Mouse (Mus musculus) stomach, postnatal 0 days (tissue): Measurements from ENCODE around the gene Aldh3a2. TPM values are rescaled to one million over a fixed set of nuclear protein-coding genes. Genes with fewer than 3 reads are reported as not detected.
A peak's percentile ranks its signal among the peaks of the same experiment; 100 is the strongest.

Source experiments
- ATAC-seq: fragments of 200-750 bp; cut with Nextera tagmentation; 2 replicates; pipeline ENCODE4 v1.8.0; 2017; ENCODE audit not compliant: low FRiP score, low TSS enrichment
- DNase-seq: peaks from one replicate; pipeline ENCODE4 v3.0.0-alpha.2; 2016; ENCODE audit warnings: low spot score
- H3K27ac ChIP-seq: fragments of 300-500 bp; sonication (generic); replicated peaks from 2 replicates; pipeline ENCODE4 v1.5.1; 2014; ENCODE audit warnings: mild to moderate bottlenecking, control low read depth
- H3K27me3 ChIP-seq: fragments of 300-500 bp; sonication (generic); 2 replicates; pipeline ENCODE4 v1.6.1; 2014; ENCODE audit warnings: low read length; ENCODE audit not compliant: control insufficient read depth, insufficient read depth
- H3K36me3 ChIP-seq: fragments of 300-500 bp; sonication (generic); 2 replicates; pipeline ENCODE4 v1.6.1; 2014; ENCODE audit warnings: low read length, mixed read lengths; ENCODE audit not compliant: control insufficient read depth, insufficient read depth
- H3K4me1 ChIP-seq: fragments of 300-500 bp; sonication (generic); replicated peaks from 2 replicates; pipeline ENCODE4 v1.6.1; 2014; ENCODE audit warnings: antibody characterized with exemption; ENCODE audit not compliant: control insufficient read depth, insufficient read depth
- H3K4me2 ChIP-seq: fragments of 300-500 bp; sonication (generic); replicated peaks from 2 replicates; pipeline ENCODE4 v1.6.1; 2014; ENCODE audit warnings: low read depth, mild to moderate bottlenecking, control low read depth, moderate library complexity
- H3K4me3 ChIP-seq: fragments of 300-500 bp; sonication (generic); 2 replicates; pipeline ENCODE4 v1.5.1; 2014; ENCODE audit warnings: low read depth, low read length, control low read depth
- H3K9ac ChIP-seq: fragments of 300-500 bp; sonication (generic); 2 replicates; pipeline ENCODE4 v1.6.1; 2014; ENCODE audit warnings: mild to moderate bottlenecking, low read length, control low read depth, mixed read lengths
- H3K9me3 ChIP-seq: fragments of 300-500 bp; sonication (generic); 2 replicates; pipeline ENCODE4 v1.6.1; 2016; ENCODE audit warnings: low read length; ENCODE audit not compliant: control insufficient read depth
- CTCF ChIP-seq: IDR thresholded peaks from 2 replicates; pipeline ENCODE4 v1.5.1; 2016; ENCODE audit warnings: antibody characterized with exemption, low read depth, mild to moderate bottlenecking, moderate library complexity
- EP300 ChIP-seq: optimal IDR thresholded peaks from 2 replicates; pipeline ENCODE3; 2016; ENCODE audit warnings: antibody characterized with exemption
- WGBS: fragments of 180-500 bp; shearing (Covaris S2); extraction: QIAGEN DNeasy Blood & Tissue Kit; methylation state at CpG from one replicate; pipeline ENCODE4 v1.1.7; 2014; 5-methylcytosine and 5-hydroxymethylcytosine counted together
- polyA plus RNA-seq: library from polyadenylated mRNA; unstranded; fragments of >200 nt; fragmentation: Nextera tagmentation; extraction: Ambion mirVana; gene quantifications from 2 replicates; pipeline ENCODE4 v1.2.1, GENCODE M21; 2015

Gene Aldh3a2
- polyA plus RNA-seq, 1 experiment from 2014 or later, result 68.0 TPM

GRCm38 (mm10) chr11:61294431-61294830 lies 27.2 kb upstream of the Aldh3a2 start:
- Histone ChIP-seq H3K9ac (no peak overlapping the region), H3K36me3 (no peaks in the 10 kb centered on the region), H3K4me2 (no peak overlapping the region), H3K27ac (no peak overlapping the region), H3K9me3 (no peaks in the 10 kb centered on the region), H3K4me1 (no peaks in the 10 kb centered on the region), H3K27me3 (no peaks in the 10 kb centered on the region), H3K4me3 (no peak overlapping the region)
- DNase-seq (no peak), ATAC-seq (no peak)
- 41% methylated on average over 3 of the region's 3 CpGs for WGBS
- TF ChIP-seq EP300, result no peak
- no peak for TF ChIP-seq CTCF

- Histone ChIP-seq H3K27me3 (no peaks in the 10 kb centered on the region), H3K36me3 (no peaks in the 10 kb centered on the region), H3K9me3 (no peaks in the 10 kb centered on the region), H3K4me3 (no peak overlapping the region), H3K4me1 (no peaks in the 10 kb centered on the region), H3K4me2 (no peak overlapping the region), H3K27ac (no peak overlapping the region), H3K9ac (no peak overlapping the region)
- TF ChIP-seq EP300, result no peak
- no peak for TF ChIP-seq CTCF
- ATAC-seq, result no peak
- WGBS, result 69% methylated on average over 2 of the region's 2 CpGs
- DNase-seq, result no peak
Observed at GRCm38 (mm10) chr11:61293251-61293650, 26.0 kb upstream of the Aldh3a2 start.

- no peak for ATAC-seq
- H3K27ac ChIP-seq, result no peak overlapping the region
- H3K9ac ChIP-seq, result no peak overlapping the region
- 66% methylated on average over 6 of the region's 6 CpGs for WGBS
- H3K27me3 ChIP-seq, result no peaks in the 10 kb centered on the region
- DNase-seq, result no peak
- no peak for TF ChIP-seq EP300
- no peak for TF ChIP-seq CTCF
- H3K4me3 ChIP-seq, result no peak overlapping the region
- no peaks in the 10 kb centered on the region for H3K9me3 ChIP-seq
- H3K4me2 ChIP-seq, result no peak overlapping the region
- H3K36me3 ChIP-seq, result no peaks in the 10 kb centered on the region
- no peaks in the 10 kb centered on the region for H3K4me1 ChIP-seq
Observed at GRCm38 (mm10) chr11:61284323-61284722, 17.1 kb upstream of the Aldh3a2 start.

GRCm38 (mm10) chr11:61283414-61284049 lies 16.3 kb upstream of the Aldh3a2 start:
- Histone ChIP-seq H3K4me3 (no peak overlapping the region), H3K4me1 (no peaks in the 10 kb centered on the region), H3K36me3 (no peaks in the 10 kb centered on the region), H3K4me2 (no peak overlapping the region), H3K9me3 (no peaks in the 10 kb centered on the region), H3K27ac (no peak overlapping the region), H3K9ac (no peak overlapping the region), H3K27me3 (no peaks in the 10 kb centered on the region)
- TF ChIP-seq EP300 (no peak), CTCF (no peak)
- DNase-seq (no peak), ATAC-seq (no peak)
- 76% methylated on average over 10 of the region's 10 CpGs for WGBS

GRCm38 (mm10) chr11:61278445-61279077 lies 11.3 kb upstream of the Aldh3a2 start:
- H3K27me3 ChIP-seq, result no peaks in the 10 kb centered on the region
- H3K9me3 ChIP-seq, result no peaks in the 10 kb centered on the region
- H3K4me2 ChIP-seq, result no peak overlapping the region
- ATAC-seq, result 0 out of 2 replicates have a peak, but pooled peaks have one; percentile 40
- DNase-seq, result no peak
- H3K4me3 ChIP-seq, result no peak overlapping the region
- H3K4me1 ChIP-seq, result no peaks in the 10 kb centered on the region
- TF ChIP-seq EP300 (no peak), CTCF (no peak)
- peak overlapping the region; percentile 65 for H3K27ac ChIP-seq
- no peak overlapping the region for H3K9ac ChIP-seq
- H3K36me3 ChIP-seq, result no peaks in the 10 kb centered on the region
- 58% methylated on average over 8 of the region's 8 CpGs for WGBS

- TF ChIP-seq CTCF, result no peak
- no peak for TF ChIP-seq EP300
- 0 out of 2 replicates have a peak, but pooled peaks have one; percentile 27 for ATAC-seq
- H3K27ac ChIP-seq, result peak overlapping the region; percentile 65
- H3K4me3 ChIP-seq, result no peak overlapping the region
- no peaks in the 10 kb centered on the region for H3K9me3 ChIP-seq
- no peaks in the 10 kb centered on the region for H3K36me3 ChIP-seq
- WGBS, result 46% methylated on average over 2 of the region's 2 CpGs
- H3K27me3 ChIP-seq, result no peaks in the 10 kb centered on the region
- no peak overlapping the region for H3K9ac ChIP-seq
- no peak for DNase-seq
- no peak overlapping the region for H3K4me2 ChIP-seq
- H3K4me1 ChIP-seq, result no peaks in the 10 kb centered on the region
Observed at GRCm38 (mm10) chr11:61277937-61278336, 10.7 kb upstream of the Aldh3a2 start.
